Mouse (Mus musculus) right cerebral cortex, postnatal 14 days (tissue): Measurements from ENCODE around the gene Smg6.

Source experiments
- DNase-seq: peaks from one replicate; pipeline ENCODE4 v3.0.0; 2022

Smg6 gene

DNA sequence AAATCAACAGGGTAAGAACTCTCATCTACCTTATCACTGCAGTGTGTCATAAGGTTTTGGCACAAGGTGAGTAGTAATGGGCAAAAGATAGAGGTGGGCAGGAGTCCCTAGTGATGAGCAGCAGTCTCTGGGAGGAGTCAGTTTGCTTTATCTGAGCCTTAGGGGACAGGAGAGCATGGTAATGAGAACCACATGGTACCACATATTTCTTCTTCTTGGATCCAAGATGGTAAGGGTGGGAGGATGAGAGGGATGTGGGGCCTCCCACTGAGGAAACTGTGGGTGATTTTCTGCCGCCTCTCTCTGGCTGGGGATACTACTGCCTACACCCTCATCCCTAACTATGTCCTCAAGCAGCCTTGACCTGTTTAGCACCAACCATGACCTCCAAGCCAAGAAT, 125.6 kb downstream of the Smg6 start:
- no peak for DNase-seq

DNA sequence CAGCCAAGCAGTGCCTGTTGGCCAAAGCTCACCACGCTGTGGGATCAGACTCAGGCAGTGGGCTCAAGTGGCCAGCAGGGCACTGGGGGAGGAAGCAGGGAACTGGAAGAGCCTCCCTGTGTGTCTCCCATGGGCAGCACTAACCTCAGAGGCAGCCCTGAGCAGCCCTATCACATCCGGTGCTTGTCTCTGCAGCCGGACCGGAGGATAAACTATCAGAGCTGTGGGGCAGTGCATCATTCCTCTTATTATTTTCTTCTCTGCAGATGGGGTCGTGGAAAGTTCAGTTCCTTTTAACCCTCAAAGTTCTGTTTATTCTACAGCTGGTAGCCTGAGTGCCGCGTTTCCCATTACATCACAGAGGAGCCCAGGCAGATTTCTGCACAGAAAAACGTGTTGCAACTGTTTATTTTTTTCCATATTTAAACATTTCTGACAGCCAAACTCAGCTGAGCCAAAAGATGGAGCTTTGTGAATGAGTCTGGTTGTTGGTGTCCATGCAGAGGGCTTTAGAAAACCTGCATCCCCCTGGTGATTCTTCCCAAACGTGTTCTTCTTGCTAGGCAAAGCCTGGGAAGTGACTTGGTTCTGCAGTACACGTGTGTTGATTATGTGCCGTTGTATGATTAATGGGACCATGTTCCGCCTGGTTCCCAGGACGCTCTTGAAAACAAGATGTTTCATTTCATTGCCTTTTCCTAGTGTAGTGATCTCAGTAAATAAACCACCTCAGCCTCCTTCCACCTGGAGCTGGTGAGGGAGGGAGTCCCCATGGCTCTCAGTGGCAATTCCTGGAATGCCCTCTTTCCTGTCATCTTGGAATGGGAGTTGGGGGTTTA, 126.3 kb downstream of the Smg6 start:
- DNase-seq: no peak

DNA sequence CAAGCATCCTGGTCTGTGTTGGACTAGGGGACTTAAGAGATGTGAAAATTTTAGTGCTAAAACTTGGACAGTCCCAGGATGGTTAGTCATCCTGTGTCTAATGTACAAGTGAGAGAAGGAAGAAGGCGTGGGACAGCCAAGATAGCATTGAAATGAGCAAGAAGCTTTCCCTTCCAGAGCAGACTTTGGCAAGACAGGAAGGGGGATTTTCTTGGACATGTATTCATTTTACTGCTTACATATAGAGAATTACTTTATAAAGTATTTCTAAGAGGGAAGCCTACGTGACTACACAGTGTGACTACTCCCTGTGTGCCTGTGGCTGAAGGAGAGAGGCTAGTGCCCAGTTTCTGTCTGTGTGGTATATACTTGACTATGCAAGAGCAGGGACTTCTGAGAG, 127.4 kb downstream of the Smg6 start:
- no peak for DNase-seq

DNA sequence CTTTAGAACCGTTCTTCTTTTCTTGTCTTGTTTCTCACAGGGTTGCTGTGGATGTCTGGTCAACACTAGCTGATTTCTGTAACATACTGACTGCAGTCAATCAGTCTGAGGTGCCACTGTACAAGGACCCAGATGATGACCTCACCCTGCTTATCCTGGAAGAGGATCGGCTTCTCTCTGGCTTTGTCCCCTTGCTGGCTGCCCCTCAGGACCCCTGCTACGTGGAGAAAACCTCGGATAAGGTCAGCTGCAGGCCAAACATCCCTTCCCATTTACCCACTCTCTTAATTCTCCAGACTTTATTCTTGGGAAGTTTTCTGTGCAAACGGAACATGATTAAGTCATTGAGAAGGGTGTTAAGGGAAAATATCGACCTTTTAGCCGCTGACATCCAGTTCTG, 128.1 kb downstream of the Smg6 start:
- DNase-seq: no peak

DNA sequence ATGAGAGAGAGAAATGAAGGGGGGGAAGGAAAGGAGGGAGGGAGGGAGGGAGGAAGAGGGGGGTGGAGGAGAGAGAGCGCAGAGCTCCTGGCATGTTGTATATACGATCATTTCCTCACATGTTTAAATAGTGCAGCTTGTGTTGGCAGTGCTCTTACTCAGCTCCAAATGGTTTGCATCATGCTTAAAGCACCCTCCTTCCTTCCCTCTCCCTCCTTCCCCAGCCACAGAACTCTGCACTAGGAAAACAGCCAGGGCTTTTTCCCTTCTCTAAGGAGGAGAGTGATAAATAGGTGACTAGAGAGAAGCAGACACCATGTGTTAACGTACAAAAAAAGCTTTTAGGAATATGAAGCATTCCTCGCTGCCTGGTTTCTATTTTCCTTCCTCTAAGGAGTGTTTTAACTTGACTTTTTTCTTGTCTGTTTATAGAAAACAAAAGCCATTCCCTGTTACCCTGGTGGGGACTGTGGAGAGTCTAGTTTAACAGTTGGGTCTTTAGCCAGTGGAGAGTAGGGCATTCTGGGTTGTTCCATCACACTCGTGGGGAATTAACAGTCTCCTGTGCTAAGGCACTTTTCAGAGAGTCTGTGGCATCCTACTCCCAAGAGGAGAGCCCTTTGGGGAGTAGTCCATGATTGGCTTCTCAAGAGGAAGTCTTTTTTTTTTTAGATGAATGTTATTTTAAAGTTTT, 128.7 kb downstream of the Smg6 start:
- no peak for DNase-seq

DNA sequence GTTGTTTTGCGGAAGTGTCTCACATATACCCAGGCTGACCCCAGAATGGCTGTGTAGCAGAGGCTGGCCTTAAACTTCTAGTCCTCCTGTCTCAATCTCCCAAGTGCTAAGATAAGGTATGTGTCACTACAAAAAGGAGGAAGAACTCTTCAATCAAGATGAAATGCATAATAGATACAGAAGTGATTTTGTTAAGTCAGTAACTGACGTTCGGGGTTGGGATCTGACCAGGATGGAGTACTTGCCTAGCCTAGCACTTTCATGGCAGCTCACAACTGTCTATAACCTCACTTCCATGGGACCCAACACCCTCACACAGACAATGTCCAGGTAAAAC, 129.2 kb downstream of the Smg6 start:
- DNase-seq: no peak

DNA sequence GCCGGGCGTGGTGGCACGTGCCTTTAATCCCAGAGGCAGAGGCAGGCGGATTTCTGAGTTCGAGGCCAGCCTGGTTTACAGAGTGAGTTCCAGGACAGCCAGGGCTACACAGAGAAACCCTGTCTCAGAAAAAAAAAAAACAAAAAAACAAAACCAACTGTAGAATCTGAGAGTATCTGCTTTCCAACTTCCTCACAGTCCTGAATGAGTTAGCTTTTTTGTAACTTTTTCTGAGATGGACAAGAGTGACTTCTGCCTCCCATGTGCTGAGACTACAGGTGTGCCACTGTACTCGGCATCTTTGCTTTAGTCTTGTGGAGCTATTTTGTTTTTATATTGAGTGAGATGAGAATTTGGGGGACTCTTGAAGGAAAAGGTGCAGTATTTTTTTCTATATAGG, 137.0 kb downstream of the Smg6 start:
- no peak for DNase-seq

DNA sequence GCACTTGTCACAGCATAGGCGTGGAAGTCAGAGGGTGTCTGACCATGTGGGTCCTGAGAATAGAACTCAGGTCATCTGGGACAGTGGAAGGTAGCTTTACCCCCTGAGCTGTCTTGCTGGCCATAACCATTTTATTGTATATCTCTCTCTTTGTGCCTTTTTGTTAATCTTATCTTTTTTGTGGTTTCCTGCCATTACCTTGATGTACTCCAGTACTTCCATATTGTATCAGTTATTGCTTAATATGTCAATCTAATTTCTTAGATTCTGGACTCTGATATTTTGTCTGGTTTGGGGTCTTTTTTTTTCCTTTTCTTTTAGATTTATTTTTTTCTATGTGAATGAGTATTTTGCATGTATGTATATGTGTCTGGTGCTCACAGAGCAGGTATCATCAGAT, 138.6 kb downstream of the Smg6 start:
- no peak for DNase-seq

DNA sequence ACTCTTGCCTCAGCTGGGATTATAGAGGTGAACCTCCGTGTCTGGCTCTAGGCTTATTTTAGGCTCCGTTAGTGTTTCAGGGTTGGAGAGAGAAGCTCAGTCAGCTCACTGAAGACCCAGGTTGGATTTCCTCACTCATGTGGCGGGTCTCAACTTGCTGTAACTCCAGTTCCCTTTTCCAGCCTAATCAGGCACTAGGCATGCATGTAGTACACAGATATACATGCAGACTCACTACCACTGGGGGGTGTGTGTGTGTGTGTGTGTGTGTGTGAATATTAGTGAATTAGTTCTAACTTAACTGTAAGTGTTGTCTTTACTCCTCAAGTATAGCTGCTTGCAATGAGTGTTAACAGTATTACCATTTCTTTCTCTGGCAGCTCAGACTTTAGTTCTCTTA, 145.7 kb downstream of the Smg6 start:
- no peak for DNase-seq

DNA sequence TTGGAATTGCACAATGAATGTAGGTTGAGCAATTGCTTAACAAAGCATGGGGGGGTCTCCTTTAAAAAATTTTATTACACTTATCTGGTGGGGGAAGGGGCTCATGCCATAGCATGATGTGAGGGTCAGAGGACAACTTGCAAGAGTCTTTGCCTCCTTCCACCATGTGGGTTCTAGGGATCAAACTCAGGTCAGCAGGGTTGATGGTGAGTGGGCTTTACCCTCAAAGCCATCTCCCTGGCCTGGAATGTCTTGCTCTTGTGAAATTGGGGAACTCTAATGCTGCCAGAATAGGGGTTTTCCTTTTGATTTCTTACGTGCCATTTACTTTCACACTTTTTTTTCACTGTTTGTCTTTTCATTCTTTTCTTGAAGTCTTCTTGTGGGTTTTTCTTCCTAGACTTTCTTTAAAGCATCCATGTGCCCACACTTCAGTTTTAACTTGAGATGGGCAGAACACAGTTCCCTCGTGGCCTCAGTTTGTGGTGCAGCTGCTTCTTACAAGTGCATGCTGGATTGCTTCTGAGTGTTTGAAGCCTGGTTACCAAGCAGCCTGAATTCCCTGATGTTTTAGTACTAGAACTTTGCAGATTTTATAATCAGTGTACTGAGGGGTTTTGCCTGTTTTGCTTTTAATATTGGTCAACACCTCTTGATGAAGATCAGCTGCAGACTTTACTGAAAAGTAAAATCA, 147.5 kb downstream of the Smg6 start:
- DNase-seq: no peak

DNA sequence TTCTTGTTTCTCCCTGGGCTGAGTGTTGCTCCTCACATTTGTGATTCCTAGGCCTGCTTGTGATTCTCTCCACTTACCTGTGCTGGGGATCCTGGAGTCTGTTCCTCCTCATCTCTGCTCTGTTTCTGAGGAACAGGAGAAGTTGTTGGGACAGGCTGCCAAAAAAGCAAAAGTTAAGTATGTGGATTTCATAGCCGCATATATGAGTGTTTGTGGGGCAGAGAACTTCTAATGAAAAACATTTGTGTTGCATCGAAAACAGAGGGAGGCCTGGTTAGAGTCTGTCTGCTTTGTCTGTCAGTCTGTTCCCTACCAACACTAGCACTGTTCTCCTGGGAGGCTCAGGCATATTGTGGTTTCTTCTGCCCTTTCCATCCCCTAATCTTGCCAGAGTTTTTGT, 148.1 kb downstream of the Smg6 start:
- DNase-seq: no peak

DNA sequence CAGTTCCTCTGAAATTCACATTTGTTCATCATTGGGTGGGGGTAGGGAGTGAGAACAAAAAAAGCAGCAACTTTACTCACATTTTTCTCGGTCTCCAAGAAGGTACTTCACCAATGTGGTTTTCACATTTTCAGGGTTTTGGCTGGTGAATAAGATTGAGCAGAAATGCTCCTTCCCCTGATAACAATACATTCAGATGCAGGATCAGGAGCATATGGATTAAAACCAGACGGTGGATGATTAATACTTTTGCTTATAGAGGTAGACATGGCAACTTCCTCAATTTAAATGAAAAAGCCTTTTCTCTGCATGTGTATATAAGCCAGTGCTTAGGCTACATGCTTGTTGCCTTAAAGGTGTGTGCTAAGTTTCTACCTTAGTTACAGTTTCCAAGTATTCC, 148.9 kb downstream of the Smg6 start:
- no peak for DNase-seq

DNA sequence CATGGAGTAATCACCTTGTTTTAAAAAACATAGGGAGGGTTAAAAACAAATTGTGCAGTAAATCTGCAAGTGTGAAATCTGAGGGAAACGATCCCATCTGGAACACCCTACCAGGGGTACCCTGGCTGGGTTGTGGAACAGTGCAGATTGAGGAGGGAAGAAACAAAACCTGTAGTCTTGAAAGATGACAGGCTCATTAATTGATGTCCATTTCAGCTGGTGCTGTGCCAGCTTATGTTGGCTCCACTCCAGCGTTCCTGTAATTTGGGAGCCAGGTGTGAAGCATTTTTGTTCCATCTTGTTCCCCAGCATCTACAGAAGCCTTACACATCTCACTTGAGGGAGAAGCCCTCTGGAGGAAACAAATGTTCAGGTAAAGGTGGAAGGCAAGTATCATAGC, 153.0 kb downstream of the Smg6 start:
- no peak for DNase-seq

DNA sequence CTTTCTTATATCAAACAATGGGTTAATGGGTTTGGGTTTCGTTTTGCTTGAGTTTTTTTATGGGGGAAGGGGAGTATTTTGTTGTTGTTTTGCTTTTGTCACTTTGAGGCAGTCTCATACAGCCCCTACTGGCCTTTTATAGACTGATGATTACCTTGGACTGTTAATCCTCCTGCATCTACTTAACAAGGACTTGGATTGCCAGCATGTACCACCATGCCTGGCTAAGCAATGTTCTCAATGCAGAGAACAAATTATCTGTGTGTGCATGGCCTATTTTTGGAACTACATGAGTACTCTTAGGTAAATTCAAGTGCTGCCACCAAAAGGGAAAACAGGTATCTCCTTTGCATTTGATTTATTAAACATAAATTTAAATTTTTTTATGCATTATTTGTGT, 157.4 kb downstream of the Smg6 start:
- DNase-seq: no peak

DNA sequence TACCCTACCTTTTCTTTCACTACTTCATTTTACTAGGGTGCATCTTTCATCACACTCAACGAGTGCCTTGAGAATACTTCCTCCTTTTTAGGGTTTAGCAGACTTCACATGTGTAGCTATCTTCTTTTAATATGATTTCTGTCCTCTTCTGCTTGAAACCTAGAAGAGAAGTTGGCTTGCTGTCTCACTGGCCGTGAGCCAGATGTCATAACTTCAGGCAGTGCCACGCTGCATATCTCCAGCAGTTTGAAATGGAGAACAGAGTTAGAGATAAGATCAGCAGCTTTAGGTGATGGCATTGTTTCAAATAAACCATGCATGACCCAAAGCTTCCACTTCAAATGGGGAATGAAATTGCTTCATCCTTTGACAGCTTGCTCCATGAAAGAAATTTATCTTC, 166.5 kb downstream of the Smg6 start:
- no peak for DNase-seq

DNA sequence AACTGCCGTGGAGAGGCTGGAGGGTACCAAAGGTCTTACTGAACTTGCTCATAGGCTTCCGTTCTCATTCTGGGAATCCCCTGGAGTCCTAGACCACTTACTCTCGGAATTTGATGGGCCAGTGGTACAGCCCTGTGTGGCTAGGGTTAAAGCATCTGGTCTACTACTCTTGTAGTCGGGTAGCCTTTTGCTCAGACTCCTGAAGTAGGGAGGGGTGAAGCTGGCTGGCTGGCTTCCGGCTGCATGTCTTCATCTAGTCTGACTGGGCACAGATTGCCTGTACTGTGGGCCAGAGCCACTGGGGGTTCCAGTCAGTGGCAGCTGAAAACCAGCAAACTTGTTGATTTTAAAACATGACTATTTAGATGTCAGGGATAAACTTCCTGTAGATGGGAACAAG, 167.0 kb downstream of the Smg6 start:
- DNase-seq: no peak

DNA sequence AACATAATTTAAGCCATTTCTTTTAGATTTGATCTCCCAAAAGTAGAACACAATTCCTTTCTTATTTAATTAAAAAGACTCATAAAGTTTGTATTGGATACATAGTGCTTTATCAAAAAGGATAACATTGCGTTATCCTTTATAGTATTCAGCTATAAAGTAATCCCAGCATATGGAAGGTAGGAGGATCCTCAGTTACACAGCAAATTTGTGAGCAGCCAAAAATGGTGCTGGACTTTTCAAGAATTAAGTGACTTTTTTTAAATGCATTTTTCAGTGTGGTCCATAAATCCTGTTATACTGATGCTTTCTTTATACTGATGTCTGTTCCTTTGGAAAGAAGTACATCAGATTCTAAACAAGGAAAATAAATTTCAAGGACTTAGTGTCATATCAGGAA, 169.1 kb downstream of the Smg6 start:
- DNase-seq: no peak

DNA sequence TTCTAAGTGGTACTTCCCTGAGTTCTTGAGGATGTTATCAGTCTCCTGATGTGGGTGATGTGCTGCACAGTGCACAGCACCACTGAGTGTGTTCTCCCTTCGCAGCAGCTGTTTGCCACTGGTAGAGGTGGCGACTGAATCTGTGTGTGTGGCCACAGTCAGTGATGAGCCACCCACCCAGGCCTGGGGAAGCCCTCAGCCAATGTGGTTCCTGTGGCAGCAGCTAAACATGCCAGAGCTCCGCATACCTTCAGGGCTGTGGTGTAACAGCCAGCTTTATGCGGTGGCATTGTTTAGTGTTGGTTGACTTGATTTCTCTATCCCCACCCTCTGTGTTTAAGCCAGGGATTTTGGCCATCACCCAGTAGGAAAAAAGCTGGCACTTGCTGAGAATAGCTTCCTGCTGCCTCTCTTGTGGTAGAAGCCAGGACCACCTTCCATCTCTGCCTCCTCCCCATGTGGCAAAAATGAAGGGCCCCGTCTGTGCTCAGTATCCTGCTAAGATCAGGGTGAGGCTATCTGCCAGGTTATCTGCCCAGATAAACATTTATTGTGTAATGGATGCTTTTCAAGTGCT, 177.2 kb downstream of the Smg6 start:
- no peak for DNase-seq

DNA sequence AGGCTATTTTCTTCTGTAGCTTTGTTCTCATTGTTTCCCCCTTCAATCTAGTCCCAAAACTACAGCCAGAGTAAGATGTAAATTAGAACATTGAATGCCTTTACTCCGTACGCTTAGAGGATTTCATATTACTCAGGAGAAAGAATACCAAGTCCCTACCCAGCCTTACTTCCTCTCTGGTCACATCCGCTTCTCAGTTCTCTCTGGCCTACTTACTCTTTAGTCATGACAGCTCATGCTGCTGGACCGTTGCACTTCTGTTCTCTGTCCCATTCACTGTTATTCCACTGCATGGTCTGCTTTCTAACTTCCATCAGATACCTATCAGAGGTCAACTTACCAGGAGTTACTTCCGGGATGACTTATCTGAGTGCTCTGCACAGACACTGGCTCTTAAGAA, 181.0 kb downstream of the Smg6 start:
- DNase-seq: no peak

DNA sequence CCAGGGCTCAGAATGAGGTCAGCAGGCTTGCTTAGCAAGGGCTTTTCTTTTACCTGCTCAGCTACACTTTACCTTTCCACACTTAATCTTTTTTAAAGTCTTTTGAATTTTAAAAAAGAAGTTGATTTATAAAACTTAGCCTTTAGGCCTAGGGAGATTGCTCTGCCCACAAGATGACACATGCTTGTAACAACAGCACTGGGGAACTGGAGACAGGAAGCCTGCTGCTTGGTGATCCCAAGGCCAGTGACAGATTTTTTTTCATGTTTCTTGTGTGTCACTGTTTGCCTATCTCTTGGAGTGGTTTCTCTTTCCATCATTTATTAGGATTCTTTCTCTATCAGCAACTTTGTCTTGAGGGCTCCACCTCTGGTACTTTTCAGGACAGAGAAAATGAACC, 183.3 kb downstream of the Smg6 start:
- no peak for DNase-seq

DNA sequence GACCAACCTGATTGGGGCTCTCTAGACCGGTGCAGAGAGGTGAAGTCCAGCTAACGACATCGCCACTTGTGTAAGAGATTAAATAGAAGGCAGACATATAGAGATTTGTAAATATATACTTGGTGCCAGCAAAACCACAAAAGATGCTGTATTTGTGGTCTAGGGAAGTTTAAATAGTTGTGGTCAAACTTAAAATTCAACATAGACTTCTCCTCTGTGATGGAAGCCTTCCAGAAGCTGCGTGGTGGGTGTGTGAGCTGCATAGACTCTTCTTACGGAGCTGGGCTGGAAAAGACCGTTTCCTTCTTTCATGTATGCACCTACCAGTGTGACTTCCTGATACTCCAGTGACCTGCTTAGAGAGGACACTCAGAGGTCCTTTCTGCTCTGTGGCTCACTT, 190.8 kb downstream of the Smg6 start:
- DNase-seq: no peak

DNA sequence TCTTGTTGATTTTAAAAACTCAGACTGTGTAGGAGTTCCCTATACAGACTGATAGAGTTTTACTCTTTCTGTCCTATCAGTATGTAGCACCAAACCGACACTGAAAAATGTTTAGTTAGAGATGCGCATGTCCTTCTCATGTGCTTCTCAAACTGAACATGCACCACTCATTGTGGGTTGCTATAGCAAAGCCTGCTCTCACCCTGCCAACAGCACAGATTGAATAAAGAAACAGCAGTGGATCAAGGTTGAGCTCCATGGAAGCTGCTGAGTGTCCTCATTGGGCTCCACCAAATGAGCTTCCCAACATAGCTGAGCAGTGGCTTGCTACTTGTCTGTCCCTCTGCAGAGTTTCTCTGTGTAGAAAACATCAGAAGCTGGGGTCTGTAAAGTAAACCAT, 192.5 kb downstream of the Smg6 start:
- DNase-seq: no peak

DNA sequence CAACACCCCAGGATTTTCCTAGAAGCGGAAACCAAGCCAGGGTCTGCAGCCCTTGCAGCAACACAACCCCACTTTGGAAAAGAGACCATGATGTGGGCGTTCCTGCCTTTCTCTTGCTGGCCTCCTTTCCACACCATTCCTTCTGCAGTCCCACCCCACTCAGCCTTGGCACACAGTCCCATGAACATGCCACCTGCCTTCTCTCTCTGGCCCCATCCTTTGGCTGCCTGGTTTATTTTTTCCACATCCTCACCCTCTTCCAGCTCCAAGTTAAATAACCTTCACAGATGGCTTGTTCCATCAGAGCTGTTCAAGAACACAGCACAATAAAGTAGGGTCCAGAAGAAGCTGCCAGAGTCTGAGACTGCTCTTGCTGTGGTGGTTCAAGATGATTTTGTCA, 193.7 kb downstream of the Smg6 start:
- no peak for DNase-seq

DNA sequence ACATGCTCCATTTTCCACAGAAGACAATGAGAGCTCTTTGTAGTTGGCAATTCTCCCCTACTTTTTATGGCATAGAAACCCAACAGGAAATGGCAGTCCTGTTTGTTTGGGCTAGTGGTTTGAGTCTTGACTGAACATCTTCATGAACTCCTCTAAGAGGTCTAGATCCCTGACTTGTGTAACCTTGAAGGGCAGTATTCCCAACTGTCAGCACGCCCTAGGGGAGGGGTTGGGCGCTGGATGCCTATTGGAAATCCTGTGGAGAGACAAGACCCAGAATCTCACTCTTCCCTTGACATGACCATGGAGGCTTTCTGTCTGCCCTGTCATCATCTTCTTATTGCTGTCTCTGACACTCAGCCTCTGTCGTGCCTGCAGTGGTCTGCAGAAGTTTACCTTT, 194.2 kb downstream of the Smg6 start:
- DNase-seq: no peak
